Mouse (Mus musculus) brain, embryonic 18.5 days (tissue): Measurements from ENCODE around the gene Gm10488.
"Not testable (repeated sequence)": the region's sequence is repeated elsewhere in the genome, so short reads cannot be mapped to it uniquely, and the experiment has no call there.

Experiments used
- DNase-seq: peaks from one replicate; pipeline ENCODE4 v3.0.0-alpha.2; 2012; ENCODE audit warnings: low read depth, low spot score

Gene Gm10488

DNA sequence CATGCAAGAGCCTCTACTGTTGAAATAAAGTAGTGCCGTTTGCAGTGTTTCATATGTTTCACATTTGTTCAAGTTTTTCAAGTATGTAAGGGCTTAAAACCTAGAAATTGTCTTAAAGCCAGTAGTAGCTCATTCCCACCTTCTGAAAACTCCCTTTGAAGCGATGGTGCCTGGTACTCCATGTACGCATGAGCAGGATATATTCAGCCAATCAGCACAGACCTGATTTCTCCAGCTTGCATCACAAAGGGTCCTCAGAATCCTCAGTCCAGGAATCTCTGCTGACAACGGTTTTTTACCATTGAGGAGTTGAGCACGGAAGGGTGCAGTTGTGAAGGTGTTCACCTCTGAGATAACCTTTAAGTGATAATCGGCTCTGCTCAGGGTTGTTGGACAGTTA lies at the start of gene Gm10488:
Gene Gm10488 (plus strand): TSS at position 301 of the 400 bp plus-strand sequence.
- not testable (repeated sequence) for DNase-seq
